Mouse (Mus musculus) small intestine, adult 2 months (tissue): ENCODE measurements around the gene Mylk2. TPM values are rescaled to one million over a fixed set of nuclear protein-coding genes. Genes with fewer than 3 reads are reported as not detected.

Experiments used
- H3K27ac ChIP-seq: fragments of 200-500 bp; 2 replicates; pipeline ENCODE4 v1.5.1; 2012; ENCODE audit warnings: low read depth, low read length, control low read depth, inconsistent platforms; ENCODE audit not compliant: insufficient read depth
- H3K27me3 ChIP-seq: fragments of 200-500 bp; 2 replicates; pipeline ENCODE4 v1.6.1; 2012; ENCODE audit warnings: mild to moderate bottlenecking, moderate library complexity, low read length, inconsistent platforms; ENCODE audit not compliant: control insufficient read depth, insufficient read depth
- H3K36me3 ChIP-seq: fragments of 200-500 bp; 2 replicates; pipeline ENCODE4 v1.6.1; 2012; ENCODE audit warnings: mild to moderate bottlenecking, low read length, control low read depth, inconsistent platforms; ENCODE audit not compliant: control insufficient read depth, insufficient read depth
- H3K4me1 ChIP-seq: fragments of 200-500 bp; 2 replicates; pipeline ENCODE4 v1.6.1; 2012; ENCODE audit warnings: low read length, inconsistent platforms, mixed read lengths; ENCODE audit not compliant: control insufficient read depth, insufficient read depth, insufficient read length
- H3K4me3 ChIP-seq: fragments of 200-500 bp; 2 replicates; pipeline ENCODE4 v1.5.1; 2012; ENCODE audit warnings: low read depth, mild to moderate bottlenecking, control low read depth, inconsistent platforms, low read length, moderate library complexity
- CTCF ChIP-seq: fragments of 200-500 bp; IDR thresholded peaks from 2 replicates; pipeline ENCODE4 v1.5.1; 2012; ENCODE audit warnings: low read depth, mild to moderate bottlenecking, control low read depth, inconsistent platforms, low read length, moderate library complexity, mixed read lengths; ENCODE audit not compliant: insufficient replicate concordance, insufficient read length; ENCODE audit errors: extremely low read depth
- POLR2A ChIP-seq: fragments of 200-500 bp; IDR thresholded peaks from 2 replicates; pipeline ENCODE4 v1.6.1; 2012; ENCODE audit warnings: low read depth, mild to moderate bottlenecking, control low read depth, inconsistent platforms, low read length, moderate library complexity
- WGBS: fragments of 180-500 bp; shearing (Covaris S2); methylation state at CpG from one replicate; pipeline ENCODE4 v1.1.7; 2018; 5-methylcytosine and 5-hydroxymethylcytosine counted together
- polyA plus RNA-seq: library from polyadenylated mRNA; depleted of rRNA; stranded (reverse); fragments of >200 nt; gene quantifications from 2 replicates; pipeline ENCODE4 v1.2.3, GENCODE M21; 2012

Gene Mylk2
- polyA plus RNA-seq, 1 experiment: not detected

DNA sequence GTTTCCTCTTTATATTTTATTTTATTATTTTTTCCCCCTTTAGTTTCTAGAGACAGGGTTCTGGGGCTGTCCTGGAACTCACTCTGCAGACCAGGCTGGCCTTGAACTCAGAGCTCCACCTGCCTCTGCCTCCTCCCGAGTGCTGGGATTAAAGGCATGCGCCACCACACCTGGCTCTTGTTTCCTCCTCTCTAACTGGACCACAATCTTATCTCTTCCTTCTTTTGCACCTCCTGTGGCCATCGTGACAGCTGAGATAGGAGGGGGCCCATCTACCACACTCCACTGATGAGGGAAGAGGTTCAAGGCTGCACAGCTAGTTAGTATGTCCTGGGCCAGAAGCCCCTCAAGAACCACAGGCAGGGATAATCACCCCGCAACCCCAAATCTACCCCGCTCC is 13.4 kb downstream of the Mylk2 start:
- Histone ChIP-seq H3K4me1 (no peaks in the 10 kb centered on the region), H3K4me3 (no peak overlapping the region), H3K27ac (no peak overlapping the region), H3K27me3 (no peaks in the 10 kb centered on the region), H3K36me3 (no peaks in the 10 kb centered on the region)
- TF ChIP-seq POLR2A (no peak), CTCF (no peak)
- 56% methylated on average over 5 of the region's 5 CpGs for WGBS

DNA sequence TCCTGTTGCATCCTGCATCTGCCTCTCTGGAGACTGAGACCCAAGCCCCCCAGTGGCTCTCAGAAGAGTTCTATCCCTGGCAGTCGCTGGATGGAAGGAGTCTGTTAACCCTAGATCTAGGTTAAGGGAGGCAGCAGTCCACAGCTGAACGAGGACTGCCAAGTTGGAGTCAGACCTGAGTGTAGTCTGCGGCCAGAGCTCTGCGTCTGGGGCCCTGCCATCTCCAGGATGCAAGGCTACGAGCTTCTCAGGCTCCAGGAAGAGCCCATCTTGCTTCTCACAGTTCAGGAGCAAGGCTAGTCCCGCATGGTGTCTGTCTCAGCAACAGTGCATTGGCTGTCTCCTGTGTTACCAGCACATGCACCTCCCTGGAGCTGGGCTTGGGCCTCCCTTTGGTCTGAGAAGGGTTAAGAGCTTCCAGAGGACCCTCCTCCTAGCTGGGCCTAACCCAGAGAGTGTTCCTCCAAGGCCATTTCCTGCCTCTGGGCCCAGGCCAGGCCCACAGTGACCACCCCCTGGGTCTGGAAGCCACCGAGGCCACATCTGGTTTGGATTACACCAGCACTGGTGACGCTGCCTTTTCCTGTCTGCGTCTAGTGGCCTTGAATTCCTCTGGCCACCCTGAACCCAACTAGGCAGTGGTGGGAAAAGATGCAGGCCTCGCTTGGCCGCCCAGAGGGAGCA is 14.2 kb downstream of the Mylk2 start:
- WGBS: 59% methylated on average over 11 of the region's 11 CpGs
- no peak for TF ChIP-seq POLR2A
- no peak for TF ChIP-seq CTCF
- no peaks in the 10 kb centered on the region for H3K27me3 ChIP-seq
- H3K36me3 ChIP-seq: no peaks in the 10 kb centered on the region
- H3K4me1 ChIP-seq: no peaks in the 10 kb centered on the region
- H3K4me3 ChIP-seq: no peak overlapping the region
- no peak overlapping the region for H3K27ac ChIP-seq

DNA sequence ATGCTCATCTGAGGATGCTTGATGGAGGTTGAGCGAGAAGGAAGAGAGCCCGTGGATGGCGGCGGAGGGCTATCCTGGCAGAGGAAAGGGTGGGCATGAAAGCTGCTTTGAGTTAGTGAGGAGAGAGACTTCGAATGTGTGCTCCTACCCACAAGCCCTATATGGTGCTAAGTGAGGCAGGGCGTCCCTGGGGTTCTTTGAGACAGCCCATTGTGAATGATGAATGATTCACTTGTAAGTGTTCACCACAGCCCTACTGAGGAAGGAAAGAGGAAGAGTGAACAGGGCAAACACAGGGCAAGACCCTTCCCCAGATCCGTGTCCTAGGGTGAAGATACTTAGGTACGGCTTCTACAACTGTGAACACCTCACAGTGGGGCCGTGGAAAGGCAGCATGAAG is 15.7 kb downstream of the Mylk2 start:
- WGBS: 67% methylated on average over 9 of the region's 9 CpGs
- no peak overlapping the region for H3K27ac ChIP-seq
- no peak for TF ChIP-seq CTCF
- H3K4me1 ChIP-seq: no peaks in the 10 kb centered on the region
- no peak overlapping the region for H3K4me3 ChIP-seq
- H3K27me3 ChIP-seq: no peaks in the 10 kb centered on the region
- no peaks in the 10 kb centered on the region for H3K36me3 ChIP-seq

DNA sequence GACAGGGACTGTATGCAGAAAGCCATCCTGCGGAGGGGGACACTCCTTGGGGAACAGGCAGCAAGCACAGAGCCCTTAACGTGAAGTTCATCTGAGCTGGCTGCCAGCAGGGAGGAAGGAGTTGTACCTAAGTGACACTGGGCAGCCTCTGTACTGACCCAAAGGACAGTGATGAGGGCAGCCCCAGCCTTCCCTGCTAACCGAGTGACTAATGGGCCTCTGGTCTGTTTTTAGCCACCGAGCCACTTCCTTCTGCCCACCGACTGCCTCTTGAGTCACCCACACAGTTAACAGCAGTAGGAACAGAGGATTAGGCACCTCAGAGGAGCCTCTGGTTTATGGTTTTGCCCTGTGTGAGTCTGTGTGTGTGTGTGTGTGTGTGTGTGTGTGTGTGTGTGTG is 16.2 kb downstream of the Mylk2 start:
- Histone ChIP-seq H3K4me1 (no peaks in the 10 kb centered on the region), H3K27me3 (no peaks in the 10 kb centered on the region), H3K36me3 (no peaks in the 10 kb centered on the region), H3K27ac (no peak overlapping the region), H3K4me3 (no peak overlapping the region)
- no peak for TF ChIP-seq POLR2A
- no peak for TF ChIP-seq CTCF
- 51% methylated on average over 5 of the region's 5 CpGs for WGBS

DNA sequence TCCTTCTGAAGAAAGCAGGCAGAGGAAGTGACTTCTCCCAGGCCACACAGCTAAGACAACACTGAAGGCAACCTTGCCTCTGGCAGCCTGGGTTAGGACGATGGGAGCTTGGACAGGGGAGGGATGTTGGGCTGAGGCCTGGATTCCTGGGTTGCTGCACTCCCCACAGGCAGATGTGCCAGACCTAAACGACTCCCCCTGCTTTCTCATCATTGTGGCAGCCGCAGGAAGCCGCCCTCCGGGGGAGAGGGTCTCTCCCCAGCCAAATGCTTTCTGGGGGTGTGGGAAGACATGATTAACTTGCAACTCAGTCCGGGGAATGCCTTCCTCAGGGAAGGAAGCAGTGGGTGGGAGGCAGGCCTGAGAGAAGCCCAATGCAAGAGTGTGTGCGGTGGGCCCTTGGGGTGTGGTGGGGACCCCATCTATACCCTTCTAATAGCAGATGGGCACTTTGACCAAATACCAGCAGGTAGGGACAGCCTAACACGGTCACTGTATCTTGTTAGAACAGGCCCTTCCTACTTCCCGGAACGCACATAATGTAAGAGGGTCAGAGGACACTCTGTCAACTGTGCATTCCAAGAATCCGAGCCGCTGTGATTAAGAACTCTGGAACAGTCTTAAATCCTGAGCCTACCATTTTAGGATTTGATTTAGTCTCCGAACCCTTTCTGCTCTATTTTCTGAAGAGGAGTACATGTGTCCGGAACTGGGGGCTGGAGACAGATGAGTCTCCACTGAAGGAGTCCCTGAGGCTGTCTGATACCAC is 17.3 kb downstream of the Mylk2 start:
- Histone ChIP-seq H3K4me3 (no peak overlapping the region), H3K27me3 (no peaks in the 10 kb centered on the region), H3K36me3 (no peaks in the 10 kb centered on the region), H3K4me1 (no peaks in the 10 kb centered on the region), H3K27ac (no peak overlapping the region)
- 65% methylated on average over 14 of the region's 14 CpGs for WGBS
- TF ChIP-seq POLR2A (no peak), CTCF (no peak)

DNA sequence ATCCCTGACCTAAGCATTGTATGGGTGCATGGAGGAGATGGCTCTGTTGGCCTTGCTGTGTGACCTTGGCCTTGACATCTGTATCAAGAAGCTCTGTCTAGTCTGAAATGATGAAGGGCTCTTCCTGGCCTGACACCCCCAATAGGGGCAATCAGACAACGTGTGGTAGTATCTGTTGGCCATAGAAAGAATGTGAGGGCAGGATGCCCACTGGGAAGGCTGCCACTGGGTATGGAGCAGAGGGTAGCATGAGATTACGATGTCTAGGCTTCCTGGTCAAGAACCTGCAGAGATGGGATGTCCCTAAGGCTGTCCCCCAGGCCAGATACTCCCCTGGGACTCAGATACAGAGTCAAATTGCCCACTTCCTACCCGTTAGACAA is 17.8 kb downstream of the Mylk2 start:
- no peaks in the 10 kb centered on the region for H3K36me3 ChIP-seq
- no peaks in the 10 kb centered on the region for H3K27me3 ChIP-seq
- TF ChIP-seq POLR2A: no peak
- no peak for TF ChIP-seq CTCF
- no peaks in the 10 kb centered on the region for H3K4me1 ChIP-seq
- WGBS: 54% methylated on average over 3 of the region's 3 CpGs
- no peak overlapping the region for H3K4me3 ChIP-seq
- no peak overlapping the region for H3K27ac ChIP-seq

GRCm38 (mm10) chr2:152930276-152930675 is 19.1 kb downstream of the Mylk2 start:
- Histone ChIP-seq H3K27me3 (no peaks in the 10 kb centered on the region), H3K27ac (no peak overlapping the region), H3K4me3 (no peak overlapping the region), H3K36me3 (no peaks in the 10 kb centered on the region), H3K4me1 (no peaks in the 10 kb centered on the region)
- 47% methylated on average over 2 of the region's 2 CpGs for WGBS
- no peak for TF ChIP-seq CTCF
- no peak for TF ChIP-seq POLR2A
